Mouse (Mus musculus) ES-E14 (cell line): ENCODE measurements around the gene Ccdc146. TPM values are rescaled to one million over a fixed set of nuclear protein-coding genes. Genes with fewer than 3 reads are reported as not detected.
A peak's percentile ranks its signal among the peaks of the same experiment; 100 is the strongest.

Experiments
- DNase-seq: peaks from one replicate; pipeline ENCODE4 v3.0.0-alpha.2; 2013; ENCODE audit warnings: low read depth, low spot score
- H3K27ac ChIP-seq: 2 replicates; pipeline ENCODE4 v1.5.1; 2012; ENCODE audit warnings: low read depth, mild to moderate bottlenecking, low read length, moderate library complexity, mixed read lengths; ENCODE audit not compliant: poor library complexity, insufficient read depth, severe bottlenecking
- H3K36me3 ChIP-seq: 2 replicates; pipeline ENCODE4 v1.6.1; 2012; ENCODE audit warnings: mild to moderate bottlenecking, low read length, moderate library complexity, mixed read lengths; ENCODE audit not compliant: control insufficient read depth, poor library complexity, insufficient read depth, severe bottlenecking
- H3K4me1 ChIP-seq, 2 experiments: fragments of 150-350 bp in 1 of 2; sonication (generic) in 1 of 2; 2 replicates each; pipeline ENCODE4 v1.6.1; 2012; ENCODE audit warnings: low read length in 2 of 2, mild to moderate bottlenecking in 1 of 2, mixed read lengths in 1 of 2; ENCODE audit not compliant: control insufficient read depth in 2 of 2, insufficient read depth in 2 of 2, poor library complexity in 1 of 2
- H3K4me3 ChIP-seq, 2 experiments: fragments of 150-350 bp in 1 of 2; sonication (generic) in 1 of 2; 2 replicates each; pipeline ENCODE4 v1.5.1; 2012; ENCODE audit warnings: low read length in 2 of 2, low read depth in 1 of 2, mild to moderate bottlenecking in 1 of 2, mixed read lengths in 1 of 2; ENCODE audit not compliant: insufficient read depth in 1 of 2, poor library complexity in 1 of 2, severe bottlenecking in 1 of 2
- H3K9ac ChIP-seq: 2 replicates; pipeline ENCODE4 v1.6.1; 2012; ENCODE audit warnings: low read depth, mild to moderate bottlenecking, low read length, mixed read lengths; ENCODE audit not compliant: poor library complexity, insufficient read depth, severe bottlenecking
- H3K9me3 ChIP-seq: fragments of 150-350 bp; sonication (generic); 2 replicates; pipeline ENCODE4 v1.6.1; 2012; ENCODE audit warnings: low read depth, mild to moderate bottlenecking, low read length; ENCODE audit not compliant: control insufficient read depth, insufficient read depth
- CHD2 ChIP-seq: IDR thresholded peaks from 2 replicates; pipeline ENCODE4 v1.6.1; 2014; ENCODE audit warnings: mild to moderate bottlenecking, low read depth, low read length, inconsistent platforms
- HCFC1 ChIP-seq: IDR thresholded peaks from 2 replicates; pipeline ENCODE4 v1.6.1; 2012; ENCODE audit warnings: low read length, inconsistent platforms, borderline replicate concordance; ENCODE audit not compliant: insufficient read depth
- MAFK ChIP-seq: IDR thresholded peaks from 2 replicates; pipeline ENCODE4 v1.6.1; 2014; ENCODE audit warnings: mild to moderate bottlenecking, low read depth, low read length, inconsistent platforms; ENCODE audit not compliant: insufficient read depth
- ZC3H11A ChIP-seq: IDR thresholded peaks from 2 replicates; pipeline ENCODE4 v1.6.1; 2012; ENCODE audit warnings: low read depth, mild to moderate bottlenecking, inconsistent platforms, low read length, borderline replicate concordance
- ZNF384 ChIP-seq: IDR thresholded peaks from 2 replicates; pipeline ENCODE4 v1.6.1; 2012; ENCODE audit warnings: low read depth, low read length, inconsistent platforms
- in situ Hi-C, 2 experiments: fragments of 600-800 bp; cut with MboI; formaldehyde crosslinking; loops; one replicate each; pipeline ENCODE4 v1.15.1; 2025; ENCODE audit warnings: low sequenced_read_pairs in 2 of 2, inconsistent platforms in 1 of 2; ENCODE audit not compliant: unreplicated experiment in 2 of 2
- total RNA-seq: library from RNA; depleted of rRNA; stranded (reverse); fragments of 300-350 nt; gene quantifications from 2 replicates; pipeline ENCODE4 v1.2.3, GENCODE M21; 2012; rRNA removed

Gene Ccdc146
- total RNA-seq, result 0.16 TPM in 1 of 2 replicates, not detected in the other

- no peaks in the 10 kb centered on the region for H3K36me3 ChIP-seq
- no peaks in the 10 kb centered on the region for H3K9me3 ChIP-seq
- TF ChIP-seq ZNF384, result peak; percentile 96
- peak; percentile 91 for TF ChIP-seq CHD2
- no peak for TF ChIP-seq ZC3H11A
- no peak for TF ChIP-seq MAFK
- peak; percentile 99 for TF ChIP-seq HCFC1
- H3K9ac ChIP-seq, result peak within 1 kb of the TSS; percentile 79
- H3K4me3 ChIP-seq, result peak within 1 kb of the TSS; percentile 74 to 89
- H3K4me1 ChIP-seq, result no peaks in the 10 kb centered on the region
- no peak within 1 kb of the TSS for H3K27ac ChIP-seq
- in situ Hi-C loops, result no loop called here
- peak; percentile 95 for DNase-seq
These were observed at the start of gene Ccdc146, which contains the start of gene Fam185a for GRCm38 (mm10) chr5:21424614-21425602. TSS of gene Ccdc146 (minus strand) at chr5:21424677. TSS of gene Fam185a (plus strand) at chr5:21424958.

DNA sequence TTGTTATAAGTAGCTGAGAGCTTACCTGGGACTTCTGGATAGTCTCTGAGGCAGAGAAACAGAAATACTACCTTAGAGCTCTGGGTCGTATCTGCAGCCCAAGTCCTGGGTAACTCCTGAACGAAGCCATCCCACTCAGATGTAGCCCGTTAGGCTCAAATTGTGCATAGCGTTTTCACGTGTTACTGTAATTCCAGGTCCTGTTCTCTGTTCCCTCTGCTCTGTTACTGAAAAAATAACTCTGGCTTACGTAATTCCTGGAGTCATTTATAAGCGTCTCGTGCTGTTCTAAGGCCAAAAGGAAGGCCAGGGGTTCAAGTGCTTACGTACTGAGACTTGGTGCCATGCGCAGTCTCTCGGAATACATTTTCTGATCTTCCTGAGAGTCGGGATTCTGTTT is 43.6 kb upstream of the Ccdc146 start:
- in situ Hi-C loops, result no loop called here
- no peak overlapping the region for H3K27ac ChIP-seq
- H3K9me3 ChIP-seq, result no peaks in the 10 kb centered on the region
- H3K9ac ChIP-seq, result no peak overlapping the region
- DNase-seq, result no peak
- no peaks in the 10 kb centered on the region for H3K4me1 ChIP-seq
- no peak overlapping the region for H3K4me3 ChIP-seq
- H3K36me3 ChIP-seq, result no peaks in the 10 kb centered on the region
- TF ChIP-seq CHD2 (no peak), MAFK (no peak), HCFC1 (no peak), ZC3H11A (no peak), ZNF384 (no peak)

DNA sequence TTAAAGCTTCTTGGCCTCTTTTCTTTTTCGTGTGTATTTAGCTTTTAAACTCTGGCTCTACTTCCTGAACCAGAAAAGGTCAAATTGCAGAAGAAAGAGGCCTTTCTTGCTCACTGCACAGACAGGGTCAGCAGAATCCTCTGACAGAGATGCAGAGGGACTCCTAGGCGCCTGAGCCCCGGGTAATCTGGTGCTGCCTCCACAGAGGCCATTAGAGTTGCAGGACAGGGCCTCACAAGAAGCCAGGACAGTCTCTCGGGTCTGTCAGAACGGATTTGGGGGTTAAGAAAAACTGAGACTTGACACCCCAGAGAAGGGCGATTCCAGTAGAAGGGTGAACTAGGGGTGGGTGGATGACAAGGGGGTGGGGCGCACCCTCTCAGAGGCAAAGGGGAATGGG is 42.9 kb upstream of the Ccdc146 start:
- DNase-seq, result no peak
- Histone ChIP-seq H3K4me3 (no peak overlapping the region), H3K36me3 (no peaks in the 10 kb centered on the region), H3K4me1 (no peaks in the 10 kb centered on the region), H3K9ac (no peak overlapping the region), H3K27ac (no peak overlapping the region), H3K9me3 (no peaks in the 10 kb centered on the region)
- TF ChIP-seq CHD2, result no peak
- TF ChIP-seq ZC3H11A, result no peak
- TF ChIP-seq ZNF384, result no peak
- no peak for TF ChIP-seq HCFC1
- no peak for TF ChIP-seq MAFK
- in situ Hi-C loops, result no loop called here

DNA sequence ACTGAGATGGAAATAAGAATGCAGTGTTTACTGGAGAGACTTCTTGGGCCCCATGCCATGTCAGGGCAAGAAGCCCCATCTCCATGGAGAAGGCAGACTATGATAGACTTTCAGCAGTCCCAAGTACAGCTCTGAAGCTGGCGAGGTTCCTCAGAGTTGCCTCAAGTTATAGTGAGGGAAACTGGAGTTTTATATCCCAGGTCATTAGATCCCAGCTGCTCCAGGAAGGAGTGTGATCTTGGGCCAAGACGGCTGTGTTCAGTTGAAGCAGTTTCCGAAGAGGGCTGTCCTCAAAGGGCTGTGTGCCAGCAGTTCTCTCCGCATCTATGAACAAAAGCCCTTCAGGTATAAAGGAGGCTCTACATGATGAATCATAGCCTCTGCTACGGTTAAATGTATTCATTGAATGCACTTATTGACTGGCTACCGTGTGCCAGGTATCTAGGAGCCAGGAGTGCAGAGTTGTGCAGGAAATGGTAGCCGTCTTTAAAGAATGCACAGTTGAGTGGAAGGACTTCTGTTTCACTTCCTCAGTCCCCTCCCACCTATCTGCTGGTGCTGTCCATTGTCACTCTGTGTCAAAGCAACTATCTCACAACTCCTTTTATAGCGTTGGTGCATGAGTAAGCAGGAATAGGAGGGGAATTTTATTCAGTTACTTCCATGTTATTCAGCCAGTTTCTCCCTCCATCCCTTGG is 16.5 kb upstream of the Ccdc146 start:
- TF ChIP-seq ZC3H11A (no peak), HCFC1 (no peak), CHD2 (no peak), MAFK (no peak), ZNF384 (no peak)
- DNase-seq, result no peak
- Histone ChIP-seq H3K27ac (no peak overlapping the region), H3K4me1 (no peaks in the 10 kb centered on the region), H3K4me3 (no peak overlapping the region), H3K9me3 (no peaks in the 10 kb centered on the region), H3K9ac (no peak overlapping the region), H3K36me3 (peaks cover 15% of the 10 kb centered on the region)
- in situ Hi-C loops, result no loop called here
